Mouse (Mus musculus) cerebellum, postnatal 25 days (tissue): ENCODE measurements around the gene Fnbp1.
A peak's percentile ranks its signal among the peaks of the same experiment; 100 is the strongest.

Experiments used
- DNase-seq, 2 experiments: peaks; one replicate each; pipeline ENCODE4 v3.0.0; 2021; ENCODE audit warnings: mixed read lengths in 2 of 2

Fnbp1 gene

GRCm38 (mm10) chr2:31019011-31019410 lies 122.8 kb downstream of the Fnbp1 start:
- DNase-seq: peak in 1 of 2 experiments; percentile 80

GRCm38 (mm10) chr2:31018519-31018918 lies 123.3 kb downstream of the Fnbp1 start:
- DNase-seq: peak; percentile 95

GRCm38 (mm10) chr2:31017625-31018317 lies 124.0 kb downstream of the Fnbp1 start:
- peak in 1 of 2 experiments; percentile 74 for DNase-seq

- no peak for DNase-seq
These were observed 128.3 kb downstream of the Fnbp1 start for GRCm38 (mm10) chr2:31013371-31014120.

GRCm38 (mm10) chr2:31007208-31007607 lies 134.6 kb downstream of the Fnbp1 start:
- DNase-seq: no peak

GRCm38 (mm10) chr2:31006434-31006833 lies 135.4 kb downstream of the Fnbp1 start:
- no peak for DNase-seq

- DNase-seq: no peak
These were observed 136.4 kb downstream of the Fnbp1 start for GRCm38 (mm10) chr2:31005453-31005852.

- DNase-seq: peak; percentile 43 to 53
These were observed 139.0 kb downstream of the Fnbp1 start for GRCm38 (mm10) chr2:31002857-31003256.

GRCm38 (mm10) chr2:30998443-30999260 lies 143.2 kb downstream of the Fnbp1 start:
- DNase-seq: no peak

GRCm38 (mm10) chr2:30995432-30995996 lies 146.3 kb downstream of the Fnbp1 start:
- DNase-seq: peak; percentile 59 to 77

GRCm38 (mm10) chr2:30994853-30995252 lies 147.0 kb downstream of the Fnbp1 start:
- DNase-seq: no peak

- no peak for DNase-seq
These were observed 151.6 kb downstream of the Fnbp1 start for GRCm38 (mm10) chr2:30990221-30990620.

- peak in 1 of 2 experiments; percentile 54 for DNase-seq
These were observed 156.4 kb downstream of the Fnbp1 start for GRCm38 (mm10) chr2:30985111-30986020.

- DNase-seq: peak in 1 of 2 experiments; percentile 48
These were observed 158.8 kb downstream of the Fnbp1 start for GRCm38 (mm10) chr2:30983024-30983423.

GRCm38 (mm10) chr2:30981790-30982513 lies 159.9 kb downstream of the Fnbp1 start, which contains the start of the genes BC005624 and Usp20:
Gene BC005624, minus strand, starts transcription at chr2:30982201.
Gene Usp20, plus strand, starts transcription at chr2:30982279.
- peak; percentile 98 to 99 for DNase-seq
